Mouse (Mus musculus) limb, embryonic 11.5 days (tissue): ENCODE measurements at regions not wholly inside any gene's neighbourhood (a gene's known extent, or its start where the extent isn't known, plus 50 kb on each side); places are given as distances from the start of the nearest gene placed in this dataset.

ENCODE experiments used
- ATAC-seq: fragments of 200-750 bp; cut with Nextera tagmentation; 2 replicates; pipeline ENCODE4 v1.8.0; 2017; ENCODE audit warnings: low read depth; ENCODE audit not compliant: insufficient number of reproducible peaks, low FRiP score, low TSS enrichment
- DNase-seq: peaks from one replicate; pipeline ENCODE4 v3.0.0-alpha.2; 2015; ENCODE audit warnings: low spot score
- H3K27ac ChIP-seq: fragments of 300-500 bp; sonication (generic); replicated peaks from 2 replicates; pipeline ENCODE4 v1.5.1; 2014; ENCODE audit warnings: low read depth, mild to moderate bottlenecking, low read length
- H3K27me3 ChIP-seq: fragments of 300-500 bp; sonication (generic); 2 replicates; pipeline ENCODE4 v1.6.1; 2014; ENCODE audit warnings: mild to moderate bottlenecking, low read length, mixed read lengths; ENCODE audit not compliant: control insufficient read depth, insufficient read depth
- H3K36me3 ChIP-seq: fragments of 300-500 bp; sonication (generic); 2 replicates; pipeline ENCODE4 v1.6.1; 2014; ENCODE audit warnings: mild to moderate bottlenecking, low read length, moderate library complexity, mixed read lengths; ENCODE audit not compliant: control insufficient read depth, insufficient read depth
- H3K4me1 ChIP-seq: fragments of 300-500 bp; sonication (generic); 2 replicates; pipeline ENCODE4 v1.6.1; 2014; ENCODE audit warnings: low read length, mixed read lengths; ENCODE audit not compliant: control insufficient read depth, insufficient read depth
- H3K4me2 ChIP-seq: fragments of 300-500 bp; sonication (generic); 2 replicates; pipeline ENCODE4 v1.6.1; 2014; ENCODE audit warnings: low read depth, mild to moderate bottlenecking, moderate library complexity; ENCODE audit not compliant: severe bottlenecking
- H3K4me3 ChIP-seq: fragments of 300-500 bp; sonication (generic); 2 replicates; pipeline ENCODE4 v1.5.1; 2014; ENCODE audit warnings: low read depth, low read length
- H3K9ac ChIP-seq: fragments of 300-500 bp; sonication (generic); 2 replicates; pipeline ENCODE4 v1.6.1; 2014; ENCODE audit warnings: mild to moderate bottlenecking, low read length
- H3K9me3 ChIP-seq: fragments of 300-500 bp; sonication (generic); 2 replicates; pipeline ENCODE4 v1.6.1; 2016; ENCODE audit warnings: low read length; ENCODE audit not compliant: control insufficient read depth
- WGBS: fragments of 180-500 bp; shearing (Covaris S2); extraction: QIAGEN DNeasy Blood & Tissue Kit; methylation state at CpG from one replicate; pipeline ENCODE4 v1.1.7; 2014; 5-methylcytosine and 5-hydroxymethylcytosine counted together

GRCm38 (mm10) chr8:116048480-116048879, 340.9 kb upstream of the Maf start:
- Histone ChIP-seq H3K4me2 (no peak overlapping the region), H3K9ac (no peak overlapping the region), H3K4me3 (no peak overlapping the region), H3K27me3 (no peaks in the 10 kb centered on the region), H3K4me1 (0 out of 2 replicates have a peak, but pooled peaks cover 3% of the 10 kb centered on the region), H3K9me3 (no peaks in the 10 kb centered on the region), H3K27ac (no peak overlapping the region), H3K36me3 (no peaks in the 10 kb centered on the region)
- 78% methylated on average over 10 of the region's 10 CpGs for WGBS
- DNase-seq (no peak), ATAC-seq (no peak)

DNA sequence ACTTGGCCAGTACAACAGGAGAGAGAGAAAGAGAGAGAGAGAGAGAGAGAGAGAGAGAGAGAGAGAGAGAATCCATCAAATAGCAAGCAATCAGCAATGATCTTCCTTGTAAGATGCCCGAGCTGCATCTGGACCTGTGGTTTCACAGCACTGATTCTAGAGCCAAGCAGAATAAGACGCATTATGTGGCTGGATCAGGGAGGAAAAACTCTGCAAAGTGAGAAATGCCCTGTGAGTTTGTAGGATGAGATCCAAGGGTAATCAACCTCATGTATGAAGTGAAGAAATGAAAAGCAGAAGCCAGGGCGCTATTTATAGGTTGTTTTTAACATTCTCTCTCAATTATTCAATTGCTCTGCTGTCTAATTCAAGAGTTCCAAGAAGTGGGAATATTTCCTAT, 339.3 kb upstream of the Maf start:
- Histone ChIP-seq H3K4me2 (no peak overlapping the region), H3K4me1 (no peaks in the 10 kb centered on the region), H3K27me3 (no peaks in the 10 kb centered on the region), H3K27ac (no peak overlapping the region), H3K36me3 (no peaks in the 10 kb centered on the region), H3K9me3 (no peaks in the 10 kb centered on the region), H3K9ac (no peak overlapping the region), H3K4me3 (no peak overlapping the region)
- WGBS: 80% methylated on average over 3 of the region's 3 CpGs
- ATAC-seq (no peak), DNase-seq (no peak)

GRCm38 (mm10) chr8:116045526-116045925, 337.9 kb upstream of the Maf start:
- Histone ChIP-seq H3K4me2 (no peak overlapping the region), H3K27me3 (no peaks in the 10 kb centered on the region), H3K9me3 (no peaks in the 10 kb centered on the region), H3K27ac (no peak overlapping the region), H3K36me3 (no peaks in the 10 kb centered on the region), H3K4me3 (no peak overlapping the region), H3K9ac (no peak overlapping the region), H3K4me1 (no peaks in the 10 kb centered on the region)
- ATAC-seq: no peak
- DNase-seq: no peak
- WGBS: 88% methylated on average over 3 of the region's 3 CpGs

- no peak overlapping the region for H3K4me3 ChIP-seq
- no peak overlapping the region for H3K27ac ChIP-seq
- H3K36me3 ChIP-seq: no peaks in the 10 kb centered on the region
- no peak overlapping the region for H3K9ac ChIP-seq
- WGBS: 94% methylated on average over 4 of the region's 4 CpGs
- ATAC-seq: no peak
- H3K9me3 ChIP-seq: no peaks in the 10 kb centered on the region
- no peaks in the 10 kb centered on the region for H3K27me3 ChIP-seq
- H3K4me1 ChIP-seq: no peaks in the 10 kb centered on the region
- H3K4me2 ChIP-seq: no peak overlapping the region
- DNase-seq: no peak
Observed at GRCm38 (mm10) chr8:116043381-116043780, 335.8 kb upstream of the Maf start.

- H3K4me1 ChIP-seq: no peaks in the 10 kb centered on the region
- no peaks in the 10 kb centered on the region for H3K27me3 ChIP-seq
- no peak overlapping the region for H3K27ac ChIP-seq
- no peak overlapping the region for H3K9ac ChIP-seq
- no peaks in the 10 kb centered on the region for H3K9me3 ChIP-seq
- ATAC-seq (no peak), DNase-seq (no peak)
- H3K36me3 ChIP-seq: no peaks in the 10 kb centered on the region
- 94% methylated on average over 10 of the region's 10 CpGs for WGBS
- H3K4me3 ChIP-seq: no peak overlapping the region
- H3K4me2 ChIP-seq: no peak overlapping the region
Observed at GRCm38 (mm10) chr8:116030966-116031365, 323.4 kb upstream of the Maf start.

GRCm38 (mm10) chr8:116025321-116025720, 317.7 kb upstream of the Maf start:
- Histone ChIP-seq H3K27ac (no peak overlapping the region), H3K4me3 (no peak overlapping the region), H3K9ac (no peak overlapping the region), H3K4me2 (no peak overlapping the region), H3K27me3 (no peaks in the 10 kb centered on the region), H3K9me3 (no peaks in the 10 kb centered on the region), H3K36me3 (no peaks in the 10 kb centered on the region), H3K4me1 (no peaks in the 10 kb centered on the region)
- DNase-seq (no peak), ATAC-seq (no peak)
- 87% methylated on average over 2 of the region's 2 CpGs for WGBS

DNA sequence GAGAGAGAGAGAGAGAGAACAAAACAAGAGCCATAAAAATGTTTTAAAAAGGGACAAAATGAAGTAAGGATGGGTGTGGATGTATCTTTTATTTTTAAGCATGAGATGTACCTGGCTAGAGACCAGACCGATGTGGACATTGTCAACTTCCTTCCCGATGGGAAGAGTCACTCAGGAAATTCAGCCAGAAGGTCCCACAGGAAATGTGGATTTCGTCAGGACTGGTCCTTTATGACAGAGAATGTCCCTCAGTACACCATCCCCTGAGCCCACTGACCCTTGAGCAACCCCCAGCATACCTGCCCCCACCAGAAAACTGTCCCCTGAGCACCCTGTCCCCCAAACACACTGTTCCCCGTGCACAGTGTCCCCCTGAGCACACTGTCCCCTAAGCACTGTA, 317.2 kb upstream of the Maf start:
- ATAC-seq (no peak), DNase-seq (no peak)
- Histone ChIP-seq H3K4me2 (no peak overlapping the region), H3K4me1 (no peaks in the 10 kb centered on the region), H3K36me3 (no peaks in the 10 kb centered on the region), H3K27ac (no peak overlapping the region), H3K9ac (no peak overlapping the region), H3K9me3 (no peaks in the 10 kb centered on the region), H3K4me3 (no peak overlapping the region), H3K27me3 (no peaks in the 10 kb centered on the region)
- WGBS: 82% methylated on average over 4 of the region's 4 CpGs

GRCm38 (mm10) chr8:116021691-116022090, 314.1 kb upstream of the Maf start:
- H3K9me3 ChIP-seq: no peaks in the 10 kb centered on the region
- H3K9ac ChIP-seq: no peak overlapping the region
- H3K4me1 ChIP-seq: no peaks in the 10 kb centered on the region
- no peaks in the 10 kb centered on the region for H3K36me3 ChIP-seq
- ATAC-seq: no peak
- H3K27me3 ChIP-seq: no peaks in the 10 kb centered on the region
- no peak overlapping the region for H3K27ac ChIP-seq
- no peak overlapping the region for H3K4me3 ChIP-seq
- no peak overlapping the region for H3K4me2 ChIP-seq
- no peak for DNase-seq

GRCm38 (mm10) chr8:115995320-115995719, 287.7 kb upstream of the Maf start:
- no peaks in the 10 kb centered on the region for H3K27me3 ChIP-seq
- 70% methylated on average over 5 of the region's 5 CpGs for WGBS
- H3K9ac ChIP-seq: no peak overlapping the region
- no peaks in the 10 kb centered on the region for H3K36me3 ChIP-seq
- no peaks in the 10 kb centered on the region for H3K9me3 ChIP-seq
- H3K4me2 ChIP-seq: no peak overlapping the region
- no peak overlapping the region for H3K27ac ChIP-seq
- DNase-seq: no peak
- H3K4me1 ChIP-seq: no peaks in the 10 kb centered on the region
- H3K4me3 ChIP-seq: no peak overlapping the region
- ATAC-seq: no peak
